Mouse (Mus musculus) limb, embryonic 13.5 days (tissue): ENCODE results near the gene Exph5. TPM values are rescaled to one million over a fixed set of nuclear protein-coding genes. Genes with fewer than 3 reads are reported as not detected.

Source experiments
- ATAC-seq: fragments of 200-750 bp; cut with Nextera tagmentation; 2 replicates; pipeline ENCODE4 v1.8.0; 2017; ENCODE audit warnings: low read depth, moderate number of reproducible peaks, moderate TSS enrichment; ENCODE audit not compliant: low FRiP score
- H3K27ac ChIP-seq: fragments of 300-500 bp; sonication (generic); 2 replicates; pipeline ENCODE4 v1.5.1; 2015; ENCODE audit warnings: inconsistent platforms, mild to moderate bottlenecking, moderate library complexity
- H3K27me3 ChIP-seq: fragments of 300-500 bp; sonication (generic); 2 replicates; pipeline ENCODE4 v1.6.1; 2015; ENCODE audit warnings: mild to moderate bottlenecking, inconsistent platforms
- H3K36me3 ChIP-seq: fragments of 300-500 bp; sonication (generic); 2 replicates; pipeline ENCODE4 v1.6.1; 2015; ENCODE audit warnings: inconsistent platforms, mild to moderate bottlenecking, moderate library complexity
- H3K4me1 ChIP-seq: fragments of 300-500 bp; sonication (generic); 2 replicates; pipeline ENCODE4 v1.6.1; 2015; ENCODE audit warnings: inconsistent platforms
- H3K4me2 ChIP-seq: fragments of 300-500 bp; sonication (generic); replicated peaks from 2 replicates; pipeline ENCODE4 v1.6.1; 2015; ENCODE audit warnings: inconsistent platforms, mild to moderate bottlenecking, moderate library complexity
- H3K4me3 ChIP-seq: fragments of 300-500 bp; sonication (generic); 2 replicates; pipeline ENCODE4 v1.5.1; 2015; ENCODE audit warnings: moderate library complexity, mild to moderate bottlenecking, inconsistent platforms
- H3K9ac ChIP-seq: fragments of 300-500 bp; sonication (generic); 2 replicates; pipeline ENCODE4 v1.6.1; 2015; ENCODE audit warnings: mild to moderate bottlenecking, inconsistent platforms
- H3K9me3 ChIP-seq: fragments of 300-500 bp; sonication (generic); 2 replicates; pipeline ENCODE4 v1.6.1; 2016; ENCODE audit warnings: inconsistent platforms
- WGBS: fragments of 180-500 bp; shearing (Covaris S2); methylation state at CpG from one replicate; pipeline ENCODE4 v1.1.7; 2015; 5-methylcytosine and 5-hydroxymethylcytosine counted together
- polyA plus RNA-seq: library from polyadenylated mRNA; unstranded; fragments of >200 nt; fragmentation: Nextera tagmentation; extraction: Ambion mirVana; gene quantifications from 2 replicates; pipeline ENCODE4 v1.2.1, GENCODE M21; 2015

Exph5 gene
- polyA plus RNA-seq, 1 experiment from 2014 or later, result 1.2 TPM

DNA sequence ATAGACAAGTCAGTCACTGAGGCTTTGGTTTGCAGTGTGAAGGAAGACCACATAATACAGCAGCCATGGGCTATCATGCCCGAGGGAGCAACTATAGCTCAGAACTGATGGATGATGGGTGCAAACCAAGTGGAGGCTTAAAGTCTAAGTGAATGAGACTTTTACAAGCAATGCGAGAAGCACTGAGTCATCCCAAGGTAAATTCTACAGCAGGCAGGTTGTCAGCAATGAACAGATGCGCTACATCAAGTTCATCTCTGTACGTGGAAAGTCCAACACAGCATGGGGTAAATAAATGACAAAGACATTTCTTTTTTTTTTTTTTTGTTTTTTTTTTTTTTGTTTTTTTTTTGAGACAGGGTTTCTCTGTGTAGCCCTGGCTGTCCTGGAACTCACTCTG is 28.8 kb upstream of the Exph5 start:
- no peak for ATAC-seq
- H3K9ac ChIP-seq, result no peak overlapping the region
- H3K4me2 ChIP-seq, result no peak overlapping the region
- H3K4me1 ChIP-seq, result peaks cover 12% of the 10 kb centered on the region
- no peak overlapping the region for H3K27ac ChIP-seq
- H3K4me3 ChIP-seq, result no peak overlapping the region
- H3K36me3 ChIP-seq, result no peaks in the 10 kb centered on the region
- 68% methylated on average over 4 of the region's 4 CpGs for WGBS
- H3K27me3 ChIP-seq, result no peaks in the 10 kb centered on the region
- no peaks in the 10 kb centered on the region for H3K9me3 ChIP-seq

DNA sequence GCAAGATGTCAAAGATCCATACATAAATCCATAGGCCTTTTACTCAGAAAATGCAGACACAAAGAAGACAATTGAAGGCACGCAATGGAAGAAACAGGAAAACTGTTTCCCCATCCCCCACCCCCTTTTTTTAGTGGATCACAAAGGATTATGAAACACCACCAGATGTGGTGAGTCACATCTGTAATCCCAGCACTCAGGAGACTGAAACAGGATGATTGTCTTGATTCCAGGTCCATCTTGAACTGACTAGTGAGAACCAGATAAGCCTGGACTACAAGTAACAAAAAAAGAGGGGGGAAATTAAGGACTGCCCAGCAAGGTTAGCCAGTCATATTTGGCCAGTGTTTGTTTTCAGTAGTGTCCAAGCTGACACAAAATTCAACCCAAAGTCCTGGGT is 25.1 kb upstream of the Exph5 start:
- no peaks in the 10 kb centered on the region for H3K9me3 ChIP-seq
- no peak overlapping the region for H3K4me2 ChIP-seq
- no peaks in the 10 kb centered on the region for H3K27me3 ChIP-seq
- no peak overlapping the region for H3K9ac ChIP-seq
- no peaks in the 10 kb centered on the region for H3K36me3 ChIP-seq
- H3K4me1 ChIP-seq, result peaks cover 12% of the 10 kb centered on the region
- H3K27ac ChIP-seq, result no peak overlapping the region
- ATAC-seq, result no peak
- 82% methylated on average over 1 of the region's 1 CpGs for WGBS
- no peak overlapping the region for H3K4me3 ChIP-seq

DNA sequence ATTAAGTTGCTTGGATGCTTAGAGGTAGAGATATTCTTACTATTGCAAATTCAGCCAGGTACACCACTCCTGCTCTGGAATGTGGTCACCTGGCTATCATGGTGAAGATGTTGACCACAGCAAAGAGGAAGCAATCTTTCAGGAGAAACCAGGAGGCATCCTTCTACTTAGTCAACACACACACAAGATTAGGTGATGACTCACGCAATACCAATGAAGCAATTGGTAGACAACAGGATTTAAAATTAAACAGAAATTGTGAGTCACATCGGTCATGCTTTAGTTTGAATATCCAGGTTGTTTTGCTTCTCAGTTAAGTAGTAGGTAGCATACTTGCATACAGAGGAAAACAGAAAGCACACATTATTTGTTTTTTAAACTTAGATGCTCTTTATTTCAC is 22.5 kb upstream of the Exph5 start:
- H3K4me1 ChIP-seq, result no peaks in the 10 kb centered on the region
- no peak overlapping the region for H3K4me2 ChIP-seq
- H3K27me3 ChIP-seq, result no peaks in the 10 kb centered on the region
- H3K36me3 ChIP-seq, result no peaks in the 10 kb centered on the region
- no peak overlapping the region for H3K4me3 ChIP-seq
- H3K27ac ChIP-seq, result no peak overlapping the region
- WGBS, result 97% methylated on average over 2 of the region's 2 CpGs
- no peak overlapping the region for H3K9ac ChIP-seq
- H3K9me3 ChIP-seq, result no peaks in the 10 kb centered on the region
- no peak for ATAC-seq

DNA sequence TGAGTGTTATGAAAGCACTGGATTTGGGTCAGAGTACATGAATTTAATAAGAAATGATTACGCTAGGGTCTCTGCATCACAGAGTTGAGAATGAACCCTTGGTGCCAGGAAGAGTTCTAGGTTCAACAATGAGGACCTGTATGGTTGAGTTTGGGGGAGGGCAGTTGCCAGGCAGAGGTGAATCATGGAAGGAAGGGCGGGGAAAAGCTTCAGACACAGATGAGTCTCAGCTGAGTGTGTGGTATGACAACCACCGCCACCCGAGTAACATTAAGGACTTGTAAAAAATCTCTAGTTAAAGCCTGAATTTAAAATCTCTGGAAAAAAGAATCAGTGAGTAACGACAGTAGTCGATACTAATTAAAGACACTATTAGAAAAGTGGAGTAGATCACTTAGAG is 14.7 kb upstream of the Exph5 start:
- no peaks in the 10 kb centered on the region for H3K36me3 ChIP-seq
- no peak overlapping the region for H3K9ac ChIP-seq
- no peak for ATAC-seq
- H3K27me3 ChIP-seq, result no peaks in the 10 kb centered on the region
- no peak overlapping the region for H3K4me2 ChIP-seq
- no peaks in the 10 kb centered on the region for H3K9me3 ChIP-seq
- 75% methylated on average over 6 of the region's 6 CpGs for WGBS
- H3K4me3 ChIP-seq, result no peak overlapping the region
- H3K4me1 ChIP-seq, result no peaks in the 10 kb centered on the region
- no peak overlapping the region for H3K27ac ChIP-seq

DNA sequence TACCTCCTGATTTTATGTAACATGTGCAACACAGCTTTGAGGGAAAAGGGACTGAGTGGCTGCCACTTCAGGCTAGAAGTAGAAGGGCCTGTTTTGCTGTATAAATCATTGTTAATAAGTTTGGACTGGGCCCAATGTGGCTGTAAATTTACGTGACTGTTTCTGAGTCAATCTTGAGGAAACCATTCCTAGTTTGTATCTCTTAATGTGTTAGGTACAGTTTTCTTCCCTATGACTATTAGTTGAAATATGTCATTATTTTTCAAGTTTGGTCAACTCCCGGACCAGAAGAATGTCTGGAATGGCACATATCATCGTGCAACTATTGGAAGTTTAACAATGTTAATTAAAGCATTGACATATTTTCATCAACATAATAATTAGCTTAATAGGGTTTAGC is 11.5 kb upstream of the Exph5 start:
- no peaks in the 10 kb centered on the region for H3K27me3 ChIP-seq
- H3K9ac ChIP-seq, result no peak overlapping the region
- ATAC-seq, result no peak
- no peaks in the 10 kb centered on the region for H3K36me3 ChIP-seq
- no peak overlapping the region for H3K27ac ChIP-seq
- H3K4me1 ChIP-seq, result no peaks in the 10 kb centered on the region
- no peaks in the 10 kb centered on the region for H3K9me3 ChIP-seq
- 68% methylated on average over 3 of the region's 3 CpGs for WGBS
- no peak overlapping the region for H3K4me2 ChIP-seq
- no peak overlapping the region for H3K4me3 ChIP-seq

DNA sequence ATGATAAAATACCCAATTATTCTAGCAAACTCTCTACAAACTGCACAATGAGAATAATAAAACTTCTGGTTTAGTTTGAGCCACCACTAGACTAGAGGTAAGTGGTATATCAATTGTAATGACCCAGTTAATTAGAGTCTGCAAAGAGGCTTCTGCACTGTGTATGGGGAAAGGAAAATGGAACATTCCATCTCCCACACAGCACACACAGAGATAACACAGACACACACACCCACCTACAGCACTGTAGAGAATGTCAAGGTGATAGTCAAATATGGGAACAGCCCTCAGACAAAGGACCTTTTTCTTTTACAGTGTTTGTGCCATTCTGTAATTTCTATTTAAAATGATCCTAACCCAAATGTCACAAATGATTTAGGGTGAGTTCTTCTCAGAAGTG is 8.6 kb upstream of the Exph5 start:
- Histone ChIP-seq H3K27ac (no peak overlapping the region), H3K27me3 (no peaks in the 10 kb centered on the region), H3K4me1 (no peaks in the 10 kb centered on the region), H3K9ac (no peak overlapping the region), H3K4me3 (no peak overlapping the region), H3K36me3 (no peaks in the 10 kb centered on the region), H3K9me3 (no peaks in the 10 kb centered on the region), H3K4me2 (no peak overlapping the region)
- no peak for ATAC-seq

DNA sequence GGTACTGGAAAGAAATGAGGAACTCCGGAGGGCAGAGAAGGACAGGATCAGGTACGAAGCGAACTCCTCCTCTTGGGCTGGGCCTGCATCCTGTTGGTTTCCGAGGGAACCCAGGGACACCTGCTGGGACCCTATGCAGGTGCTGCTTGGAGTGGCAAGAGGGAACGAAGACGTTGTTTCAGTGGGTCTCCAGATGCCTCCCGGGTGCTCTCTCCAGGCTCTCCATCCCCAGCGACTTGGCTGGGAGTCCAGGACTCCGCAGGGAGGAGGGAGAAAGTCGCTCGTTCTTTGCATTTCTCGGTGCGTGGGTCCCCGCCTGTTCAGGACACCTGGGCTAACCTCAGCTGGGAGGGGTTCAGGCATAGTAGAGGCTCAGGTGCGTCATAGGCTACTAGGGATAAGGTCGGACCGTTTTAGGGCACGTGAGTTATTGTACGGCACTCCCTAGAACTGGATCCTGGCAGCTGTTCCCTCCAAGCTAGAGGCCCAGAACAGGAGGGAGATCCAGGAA is 386 bp downstream of the Exph5 start:
- Histone ChIP-seq H3K4me3 (peak overlapping the region; percentile 39), H3K4me1 (peaks cover 12% of the 10 kb centered on the region), H3K36me3 (no peaks in the 10 kb centered on the region), H3K27ac (no peak overlapping the region), H3K27me3 (peaks cover 33% of the 10 kb centered on the region), H3K4me2 (peak overlapping the region; percentile 78), H3K9ac (peak overlapping the region; percentile 32), H3K9me3 (no peaks in the 10 kb centered on the region)
- ATAC-seq, result 0 out of 2 replicates have a peak, but pooled peaks have one; percentile 24
- WGBS, result 2% methylated on average over 19 of the region's 19 CpGs

DNA sequence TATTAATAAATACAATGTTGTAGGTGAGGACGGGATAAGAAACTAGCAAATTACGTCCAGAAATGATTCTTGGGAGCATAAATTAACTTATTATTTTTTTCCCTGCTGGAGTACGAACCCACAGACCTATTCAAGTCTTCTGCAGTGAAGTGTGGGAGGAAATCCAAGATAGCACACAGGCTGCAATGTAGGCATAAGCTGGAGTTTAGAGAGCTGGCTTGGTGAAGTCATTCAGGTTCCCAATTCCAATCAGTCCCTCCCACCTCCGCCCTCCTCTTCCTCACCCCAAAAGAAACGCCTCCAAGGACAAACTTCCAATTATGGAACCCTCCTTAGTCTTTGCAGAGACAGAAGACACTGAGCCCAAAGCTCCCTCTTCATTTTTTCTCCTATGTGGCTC is 945 bp downstream of the Exph5 start:
- Histone ChIP-seq H3K9ac (no peak overlapping the region), H3K4me2 (peak overlapping the region; percentile 78), H3K27me3 (peaks cover 33% of the 10 kb centered on the region), H3K36me3 (no peaks in the 10 kb centered on the region), H3K4me1 (peaks cover 12% of the 10 kb centered on the region), H3K9me3 (no peaks in the 10 kb centered on the region), H3K27ac (no peak overlapping the region), H3K4me3 (no peak overlapping the region)
- 55% methylated on average over 5 of the region's 5 CpGs for WGBS
- ATAC-seq, result no peak

DNA sequence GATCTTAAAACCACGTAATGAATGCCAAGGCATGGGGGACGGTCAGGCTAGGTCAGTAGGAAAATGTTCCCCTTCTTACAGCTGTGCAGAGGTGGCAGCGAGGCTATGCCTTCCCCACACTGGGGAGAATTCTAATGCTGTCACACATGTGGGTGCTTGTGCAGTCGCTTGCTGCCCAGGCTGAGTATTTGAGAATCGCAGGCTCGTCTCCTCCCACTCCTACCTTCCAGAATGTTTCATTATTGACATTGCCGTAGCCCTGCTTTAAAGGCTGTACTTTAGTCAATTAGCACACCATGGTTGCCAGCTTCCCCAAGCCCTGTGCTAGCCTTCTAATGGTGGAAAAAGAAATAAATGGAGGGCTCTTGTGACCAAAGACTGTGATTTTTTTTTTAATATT is 6.4 kb downstream of the Exph5 start:
- 76% methylated on average over 7 of the region's 7 CpGs for WGBS
- ATAC-seq, result no peak
- no peak overlapping the region for H3K9ac ChIP-seq

DNA sequence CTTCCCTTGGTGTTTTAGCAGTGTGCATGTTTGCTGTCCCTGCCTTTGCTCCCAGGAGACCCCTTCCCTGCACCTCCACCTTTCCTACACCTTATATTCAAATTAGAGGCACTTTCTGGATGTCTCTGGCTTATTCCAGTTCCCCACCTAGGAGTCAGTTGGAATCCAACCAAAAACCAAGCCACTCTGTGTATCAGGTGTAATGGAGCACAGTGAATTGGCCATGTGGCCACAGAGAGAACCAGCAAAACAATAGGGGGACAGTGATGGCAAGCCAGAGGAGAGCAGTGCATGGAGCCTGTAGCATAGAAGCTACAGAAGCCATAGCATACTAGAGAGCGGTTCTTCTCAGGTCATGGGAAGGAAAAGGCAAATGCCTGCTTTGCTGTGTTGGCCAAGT is 11.5 kb downstream of the Exph5 start:
- H3K4me1 ChIP-seq, result peaks cover 5% of the 10 kb centered on the region; the same call in 1 of the 2 replicates
- H3K4me3 ChIP-seq, result no peak overlapping the region
- no peak overlapping the region for H3K27ac ChIP-seq
- no peaks in the 10 kb centered on the region for H3K27me3 ChIP-seq
- H3K9me3 ChIP-seq, result no peaks in the 10 kb centered on the region
- H3K4me2 ChIP-seq, result no peak overlapping the region
- no peaks in the 10 kb centered on the region for H3K36me3 ChIP-seq
- WGBS, result 88% methylated on average over 1 of the region's 1 CpGs
- no peak for ATAC-seq
- no peak overlapping the region for H3K9ac ChIP-seq

More for the DNA sequence above, 6.4 kb downstream of the Exph5 start:
- Histone ChIP-seq H3K4me1 (no peaks in the 10 kb centered on the region), H3K27me3 (peaks cover 8% of the 10 kb centered on the region), H3K27ac (no peak overlapping the region), H3K4me3 (no peak overlapping the region), H3K36me3 (no peaks in the 10 kb centered on the region), H3K4me2 (no peak overlapping the region), H3K9me3 (no peaks in the 10 kb centered on the region)

DNA sequence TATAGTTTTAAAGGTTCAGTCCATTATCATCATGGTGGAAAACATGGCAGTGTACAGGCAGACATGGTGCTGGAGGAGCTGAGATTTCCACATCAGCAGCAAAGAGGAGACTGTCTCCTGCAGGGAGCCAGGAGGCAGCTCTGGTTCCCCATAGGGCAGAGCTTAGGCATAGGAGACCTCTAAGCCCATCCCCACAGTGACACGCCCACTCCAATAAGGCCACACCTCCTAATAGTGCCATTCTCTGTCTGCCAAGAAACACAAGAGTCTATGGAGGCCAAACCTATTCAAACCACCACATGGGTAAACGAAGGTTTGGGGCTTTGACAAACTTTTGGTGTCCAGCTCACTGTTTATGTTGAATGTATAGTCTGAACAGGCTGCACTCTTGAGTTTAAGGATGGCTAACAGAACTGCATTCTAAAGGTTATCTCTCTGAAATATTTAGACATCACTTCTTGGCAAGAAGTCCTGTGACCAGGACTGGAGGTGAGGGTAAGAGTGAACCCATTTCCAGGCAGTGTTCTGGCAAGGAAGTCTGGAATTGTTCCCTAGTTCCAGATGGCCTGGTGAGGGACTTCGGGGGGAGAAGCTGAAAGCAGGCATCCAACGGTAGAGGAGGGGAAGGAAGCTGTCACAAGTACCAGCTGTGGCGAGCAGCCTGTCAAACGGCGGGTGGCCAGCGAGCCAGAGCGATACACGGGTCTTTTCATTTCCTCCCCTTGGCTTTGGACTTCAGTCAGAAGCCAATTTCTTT is 19.6 kb downstream of the Exph5 start:
- Histone ChIP-seq H3K4me3 (no peak overlapping the region), H3K27me3 (no peaks in the 10 kb centered on the region), H3K9me3 (no peaks in the 10 kb centered on the region), H3K4me2 (no peak overlapping the region), H3K27ac (no peak overlapping the region), H3K4me1 (no peaks in the 10 kb centered on the region), H3K36me3 (no peaks in the 10 kb centered on the region), H3K9ac (no peak overlapping the region)
- ATAC-seq, result no peak
- 34% methylated on average over 10 of the region's 10 CpGs for WGBS

DNA sequence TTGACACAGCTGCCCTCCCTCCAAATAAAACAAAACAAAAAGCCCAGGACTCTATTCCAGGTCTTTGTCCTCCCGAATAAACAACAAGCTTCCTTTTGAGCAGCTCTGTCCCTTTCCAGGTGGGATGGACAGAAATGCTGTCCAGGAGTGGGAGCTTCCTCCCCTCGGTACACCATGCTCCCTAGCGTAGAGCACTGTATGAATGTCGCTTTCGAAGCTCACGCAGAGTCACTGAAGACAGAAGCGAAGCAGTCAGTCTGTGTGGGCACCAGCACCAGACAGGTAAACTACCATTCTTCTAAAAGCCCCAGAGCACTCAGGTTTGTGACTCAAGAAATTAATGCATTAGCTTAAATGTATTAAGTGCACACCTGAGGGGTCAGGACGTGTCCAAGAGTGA is 20.2 kb downstream of the Exph5 start:
- Histone ChIP-seq H3K9me3 (no peaks in the 10 kb centered on the region), H3K4me3 (no peak overlapping the region), H3K9ac (no peak overlapping the region), H3K36me3 (no peaks in the 10 kb centered on the region), H3K4me1 (no peaks in the 10 kb centered on the region), H3K4me2 (no peak overlapping the region), H3K27me3 (no peaks in the 10 kb centered on the region), H3K27ac (no peak overlapping the region)
- no peak for ATAC-seq
- WGBS, result 79% methylated on average over 8 of the region's 8 CpGs
